Mouse (Mus musculus) CH12.LX (cell line): ENCODE measurements at regions not wholly inside any gene's neighbourhood (a gene's known extent, or its start where the extent isn't known, plus 50 kb on each side); places are given as distances from the start of the nearest gene placed in this dataset.
A peak's percentile ranks its signal among the peaks of the same experiment; 100 is the strongest.

ENCODE experiments used
- DNase-seq: peaks from one replicate; pipeline ENCODE4 v3.0.0-alpha.2; 2013; ENCODE audit errors: extremely low read depth
- H3K27ac ChIP-seq: 2 replicates; pipeline ENCODE4 v1.5.1; 2012; ENCODE audit warnings: low read depth, mild to moderate bottlenecking, control low read depth, moderate library complexity; ENCODE audit not compliant: insufficient read depth
- H3K27me3 ChIP-seq: replicated peaks from 2 replicates; pipeline ENCODE3; 2012; ENCODE audit warnings: inconsistent platforms
- H3K36me3 ChIP-seq, 2 experiments: replicated peaks in 1 of 2; 2 replicates each; pipeline versions ENCODE3 to v1.6.1; 2012; ENCODE audit warnings: inconsistent platforms in 1 of 2, low read length in 1 of 2, mild to moderate bottlenecking in 1 of 2, mixed read lengths in 1 of 2, moderate library complexity in 1 of 2; ENCODE audit not compliant: control insufficient read depth in 1 of 2, insufficient read depth in 1 of 2
- H3K4me1 ChIP-seq, 2 experiments: 2 replicates each; pipeline ENCODE4 v1.6.1; 2012; ENCODE audit warnings: inconsistent platforms in 1 of 2, moderate library complexity in 1 of 2; ENCODE audit not compliant: insufficient read depth in 2 of 2, control insufficient read depth in 1 of 2
- H3K4me2 ChIP-seq: 2 replicates; pipeline ENCODE4 v1.6.1; 2012; ENCODE audit warnings: low read depth, mild to moderate bottlenecking, control low read depth; ENCODE audit not compliant: poor library complexity, insufficient read depth, severe bottlenecking
- H3K4me3 ChIP-seq, 3 experiments: fragments of 150-350 bp in 1 of 3; sonication (generic) in 1 of 3; replicated peaks in 1 of 3; 2 replicates each; pipeline versions ENCODE3 to v1.5.1; 2011 to 2012; ENCODE audit warnings: low read depth in 2 of 3, low read length in 2 of 3, mild to moderate bottlenecking in 2 of 3, moderate library complexity in 2 of 3, control low read depth in 1 of 3, improper control_type of control experiment in 1 of 3, inconsistent platforms in 1 of 3, mixed read lengths in 1 of 3; ENCODE audit not compliant: poor library complexity in 1 of 3
- H3K79me2 ChIP-seq: replicated peaks from 2 replicates; pipeline ENCODE4 v1.6.1; 2012; ENCODE audit warnings: mild to moderate bottlenecking, moderate library complexity; ENCODE audit not compliant: control insufficient read depth, poor library complexity, insufficient read depth, severe bottlenecking; ENCODE audit errors: extremely low read depth
- H3K9ac ChIP-seq: 2 replicates; pipeline ENCODE4 v1.6.1; 2012; ENCODE audit warnings: low read depth, mild to moderate bottlenecking, control low read depth, moderate library complexity; ENCODE audit not compliant: insufficient read depth
- H3K9me3 ChIP-seq: replicated peaks from 2 replicates; pipeline ENCODE3; 2012; ENCODE audit warnings: low read length, inconsistent platforms, mixed read lengths
- BHLHE40 ChIP-seq: IDR thresholded peaks from 2 replicates; pipeline ENCODE4 v1.6.1; 2011; ENCODE audit warnings: mild to moderate bottlenecking, low read depth, low read length, improper control_type of control experiment
- CHD1 ChIP-seq: IDR thresholded peaks from 2 replicates; pipeline ENCODE4 v1.6.1; 2012; ENCODE audit warnings: low read depth, low read length, improper control_type of control experiment, inconsistent platforms
- CHD2 ChIP-seq: IDR thresholded peaks from 2 replicates; pipeline ENCODE4 v1.6.1; 2011; ENCODE audit warnings: low read length, improper control_type of control experiment
- CTCF ChIP-seq, 2 experiments: IDR thresholded peaks in 1 of 2; conservative IDR thresholded peaks in 1 of 2; 2 replicates each; pipeline ENCODE4 v1.5.1; 2011 to 2012; ENCODE audit warnings: low read depth in 2 of 2, low read length in 2 of 2, improper control_type of control experiment in 1 of 2, inconsistent platforms in 1 of 2, mild to moderate bottlenecking in 1 of 2, moderate library complexity in 1 of 2
- E2F4 ChIP-seq: IDR thresholded peaks from 2 replicates; pipeline ENCODE4 v1.6.1; 2011; ENCODE audit warnings: low read depth, low read length, improper control_type of control experiment; ENCODE audit not compliant: insufficient replicate concordance
- ELF1 ChIP-seq: IDR thresholded peaks from 2 replicates; pipeline ENCODE4 v1.6.1; 2014; ENCODE audit warnings: low read depth, mild to moderate bottlenecking, inconsistent platforms, low read length, improper control_type of control experiment
- EP300 ChIP-seq: IDR thresholded peaks from 2 replicates; pipeline ENCODE4 v1.6.1; 2011; ENCODE audit warnings: low read length, improper control_type of control experiment
- ETS1 ChIP-seq: conservative IDR thresholded peaks from 2 replicates; pipeline ENCODE4 v1.6.1; 2012; ENCODE audit warnings: low read depth, mild to moderate bottlenecking, inconsistent platforms, low read length, improper control_type of control experiment, moderate library complexity
- GABPA ChIP-seq: IDR thresholded peaks from 2 replicates; pipeline ENCODE4 v1.6.1; 2012; ENCODE audit warnings: low read depth, low read length, improper control_type of control experiment, inconsistent platforms; ENCODE audit not compliant: insufficient replicate concordance
- HCFC1 ChIP-seq: IDR thresholded peaks from 2 replicates; pipeline ENCODE4 v1.6.1; 2012; ENCODE audit warnings: low read depth, mild to moderate bottlenecking, inconsistent platforms, low read length, improper control_type of control experiment
- IRF4 ChIP-seq: IDR thresholded peaks from 2 replicates; pipeline ENCODE4 v1.6.1; 2014; ENCODE audit warnings: low read depth, mild to moderate bottlenecking, inconsistent platforms, low read length, improper control_type of control experiment
- JUN ChIP-seq: IDR thresholded peaks from 2 replicates; pipeline ENCODE4 v1.6.1; 2011; ENCODE audit warnings: low read depth, mild to moderate bottlenecking, low read length, improper control_type of control experiment, moderate library complexity; ENCODE audit not compliant: insufficient read depth
- JUND ChIP-seq: conservative IDR thresholded peaks from 2 replicates; pipeline ENCODE4 v1.6.1; 2011; ENCODE audit warnings: low read depth, low read length, improper control_type of control experiment
- KAT2A ChIP-seq: IDR thresholded peaks from 2 replicates; pipeline ENCODE4 v1.6.1; 2012; ENCODE audit warnings: low read length, improper control_type of control experiment, inconsistent platforms; ENCODE audit not compliant: insufficient replicate concordance
- MAFK ChIP-seq: IDR thresholded peaks from 2 replicates; pipeline ENCODE4 v1.6.1; 2011; ENCODE audit warnings: low read length, improper control_type of control experiment; ENCODE audit not compliant: insufficient replicate concordance
- MAX ChIP-seq: IDR thresholded peaks from 2 replicates; pipeline ENCODE4 v1.6.1; 2011; ENCODE audit warnings: low read length, improper control_type of control experiment
- MAZ ChIP-seq: IDR thresholded peaks from 2 replicates; pipeline ENCODE4 v1.6.1; 2012; ENCODE audit warnings: low read depth, mild to moderate bottlenecking, inconsistent platforms, low read length, improper control_type of control experiment, moderate library complexity
- MEF2A ChIP-seq: IDR thresholded peaks from 2 replicates; pipeline ENCODE4 v1.6.1; 2014; ENCODE audit warnings: low read depth, mild to moderate bottlenecking, inconsistent platforms, low read length, improper control_type of control experiment, borderline replicate concordance
- MXI1 ChIP-seq: IDR thresholded peaks from 2 replicates; pipeline ENCODE4 v1.6.1; 2011; ENCODE audit warnings: mild to moderate bottlenecking, low read depth, low read length, improper control_type of control experiment
- MYC ChIP-seq: IDR thresholded peaks from 2 replicates; pipeline ENCODE4 v1.6.1; 2011; ENCODE audit warnings: low read depth, mild to moderate bottlenecking, improper control_type of control experiment, low read length
- NELFE ChIP-seq: IDR thresholded peaks from 2 replicates; pipeline ENCODE4 v1.6.1; 2011; ENCODE audit warnings: low read depth, low read length, improper control_type of control experiment
- NRF1 ChIP-seq: IDR thresholded peaks from 2 replicates; pipeline ENCODE4 v1.6.1; 2014; ENCODE audit warnings: low read depth, mild to moderate bottlenecking, inconsistent platforms, low read length, improper control_type of control experiment, moderate library complexity
- PAX5 ChIP-seq: IDR thresholded peaks from 2 replicates; pipeline ENCODE4 v1.6.1; 2012; ENCODE audit warnings: low read length, inconsistent platforms, mixed read lengths
- POLR2A ChIP-seq: IDR thresholded peaks from 2 replicates; pipeline ENCODE4 v1.6.1; 2011; ENCODE audit warnings: low read depth, mild to moderate bottlenecking, improper control_type of control experiment, low read length
- POLR2AphosphoS2 ChIP-seq: IDR thresholded peaks from 2 replicates; pipeline ENCODE4 v1.6.1; 2011; ENCODE audit warnings: low read depth, low read length, improper control_type of control experiment
- RAD21 ChIP-seq: IDR thresholded peaks from 2 replicates; pipeline ENCODE4 v1.6.1; 2011; ENCODE audit warnings: low read depth, mild to moderate bottlenecking, low read length, improper control_type of control experiment, moderate library complexity
- RCOR1 ChIP-seq: conservative IDR thresholded peaks from 2 replicates; pipeline ENCODE4 v1.6.1; 2012; ENCODE audit warnings: low read depth, mild to moderate bottlenecking, inconsistent platforms, low read length, improper control_type of control experiment
- SIN3A ChIP-seq: IDR thresholded peaks from 2 replicates; pipeline ENCODE4 v1.6.1; 2012; ENCODE audit warnings: low read length, improper control_type of control experiment, inconsistent platforms
- SMC3 ChIP-seq: IDR thresholded peaks from 2 replicates; pipeline ENCODE4 v1.6.1; 2011; ENCODE audit warnings: low read depth, low read length, improper control_type of control experiment
- TBP ChIP-seq: conservative IDR thresholded peaks from 2 replicates; pipeline ENCODE4 v1.6.1; 2011; ENCODE audit warnings: low read depth, low read length, improper control_type of control experiment
- TCF12 ChIP-seq: IDR thresholded peaks from 2 replicates; pipeline ENCODE4 v1.6.1; 2014; ENCODE audit warnings: low read depth, mild to moderate bottlenecking, inconsistent platforms, low read length, improper control_type of control experiment
- UBTF ChIP-seq: IDR thresholded peaks from 2 replicates; pipeline ENCODE4 v1.6.1; 2012; ENCODE audit warnings: low read depth, mild to moderate bottlenecking, inconsistent platforms, low read length, improper control_type of control experiment, moderate library complexity
- USF1 ChIP-seq: IDR thresholded peaks from 2 replicates; pipeline ENCODE4 v1.6.1; 2014; ENCODE audit warnings: low read depth, mild to moderate bottlenecking, inconsistent platforms, low read length, improper control_type of control experiment
- USF2 ChIP-seq: conservative IDR thresholded peaks from 2 replicates; pipeline ENCODE4 v1.6.1; 2011; ENCODE audit warnings: low read depth, low read length, improper control_type of control experiment
- ZC3H11A ChIP-seq: IDR thresholded peaks from 2 replicates; pipeline ENCODE4 v1.6.1; 2012; ENCODE audit warnings: low read depth, mild to moderate bottlenecking, inconsistent platforms, low read length, improper control_type of control experiment
- ZKSCAN1 ChIP-seq: IDR thresholded peaks from 2 replicates; pipeline ENCODE4 v1.6.1; 2012; ENCODE audit warnings: low read depth, inconsistent platforms, low read length, improper control_type of control experiment, borderline replicate concordance
- ZMIZ1 ChIP-seq: IDR thresholded peaks from 2 replicates; pipeline ENCODE4 v1.6.1; 2012; ENCODE audit warnings: low read depth, mild to moderate bottlenecking, inconsistent platforms, low read length, improper control_type of control experiment
- ZNF384 ChIP-seq: IDR thresholded peaks from 2 replicates; pipeline ENCODE4 v1.6.1; 2012; ENCODE audit warnings: low read depth, low read length, improper control_type of control experiment, inconsistent platforms
- dilution Hi-C: fragments of 300-500 bp; cut with MboI; formaldehyde crosslinking; loops from 2 replicates; pipeline ENCODE4 v1.14.3; 2020; ENCODE audit warnings: low sequenced_read_pairs; ENCODE audit not compliant: extremely low pct_unique_long_range_greater_than_20kb, extremely low pct_ligation_motif_present
- in situ Hi-C: fragments of 300-500 bp; cut with MboI; formaldehyde crosslinking; loops from 3 replicates; pipeline ENCODE4 v1.14.3; 2019; ENCODE audit warnings: low sequenced_read_pairs, low pct_ligation_motif_present, low pct_unique_long_range_greater_than_20kb, mixed read lengths

DNA sequence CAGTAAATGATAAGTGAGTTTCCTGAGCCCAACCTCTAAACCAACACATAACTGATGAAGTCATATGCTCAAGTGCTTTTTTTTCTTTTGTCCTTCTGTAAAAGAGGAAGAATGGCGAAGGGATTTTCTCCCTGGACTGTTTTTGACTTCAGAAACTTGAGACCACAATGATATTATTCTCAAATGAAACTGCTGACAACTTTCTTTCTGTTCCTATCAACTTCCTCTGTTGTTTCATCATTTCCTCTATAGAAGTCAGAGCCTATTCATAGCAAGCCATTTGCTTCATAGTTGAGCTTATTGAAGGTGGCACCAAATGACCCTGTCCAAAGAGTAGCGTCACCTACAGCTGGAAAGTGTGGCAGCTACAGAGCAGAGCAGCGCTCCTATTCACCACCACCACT, 140.2 kb downstream of the Nfkbiz start:
- H3K27ac ChIP-seq: peak overlapping the region; percentile 82; the same call in 1 of the 2 replicates
- H3K4me1 ChIP-seq: peaks cover 10 to 30% of the 10 kb centered on the region in 2 experiments
- DNase-seq: peak; percentile 88
- no peaks in the 10 kb centered on the region for H3K79me2 ChIP-seq
- peaks cover 2 to 5% of the 10 kb centered on the region in 2 experiments for H3K36me3 ChIP-seq
- no peaks in the 10 kb centered on the region for H3K27me3 ChIP-seq
- H3K4me3 ChIP-seq: no peak overlapping the region
- peaks cover under 1% of the 10 kb centered on the region for H3K9me3 ChIP-seq
- no peak overlapping the region for H3K4me2 ChIP-seq
- in situ Hi-C loops (no loop called here), dilution Hi-C loops (no loop called here)
- 0 out of 2 replicates have a peak overlapping the region, but pooled peaks have one; percentile 35 for H3K9ac ChIP-seq
- TF ChIP-seq HCFC1 (peak; percentile 51; the same call in 1 of the 2 replicates), MEF2A (peak; percentile 90), RCOR1 (no peak), TCF12 (peak; percentile 42; the same call in 1 of the 2 replicates), POLR2AphosphoS2 (no peak), ZMIZ1 (no peak), KAT2A (no peak), USF1 (no peak), USF2 (no peak), EP300 (peak; percentile 83), ZKSCAN1 (no peak), POLR2A (no peak), ZNF384 (peak; percentile 93), MAX (0 out of 2 replicates have a peak, but pooled peaks have one; percentile 27), CTCF (conservative IDR thresholded peaks at IDR 0.05 in 1 of 2, IDR thresholded peaks at IDR 0.05 in 1 of 2; ENCODE audit: low read depth in 2 of 2, low read length in 2 of 2) (peak in 1 of 2 experiments; percentile 52; a peak in 2 of 4 replicates), MYC (no peak), PAX5 (no peak), MAFK (peak; percentile 85), IRF4 (peak; percentile 83; the same call in 1 of the 2 replicates), ELF1 (peak; percentile 35; the same call in 1 of the 2 replicates), GABPA (no peak), MAZ (no peak), ZC3H11A (no peak), UBTF (no peak), SIN3A (peak; percentile 69; the same call in 1 of the 2 replicates), JUND (peak; percentile 82), TBP (peak; percentile 46; the same call in 1 of the 2 replicates), NELFE (0 out of 2 replicates have a peak, but pooled peaks have one; percentile 4), E2F4 (no peak), MXI1 (peak; percentile 21; the same call in 1 of the 2 replicates), SMC3 (peak; percentile 50), BHLHE40 (peak; percentile 75), CHD2 (no peak), NRF1 (no peak), JUN (peak; percentile 52; the same call in 1 of the 2 replicates), ETS1 (peak; percentile 94), CHD1 (no peak), RAD21 (peak; percentile 37)
